Comparison of ENCODE assay signal across 16 mouse cellular contexts in genomic region chr12:99642131-99642895, GRCm38 (mm10).
DNase-seq lines count a peak whose midpoint lies in the region.
"Had no signal": no experiment of that assay in that cellular context is flagged by ENCODE, and none has a peak within 500 bp of the region (broad histone marks: within the 10 kb centered on the region; RNA-seq: fewer than 3 reads in every experiment).

No protein-coding gene starts in this region.

- H3K79me2 ChIP-seq in macrophage (ENCODE audit: inconsistent target), result no peaks in the 10 kb centered on the region

- H3K27me3 ChIP-seq in heart, embryonic 10.5 days (ENCODE audit: insufficient read depth, poor library complexity, severe bottlenecking), result no peaks in the 10 kb centered on the region
- H3K27me3 ChIP-seq: CH12.LX had no signal

- 86% methylated on average over 7 of the region's 7 CpGs for WGBS in heart, embryonic 10.5 days
- WGBS in macrophage (ENCODE audit: missing documents), result 87% methylated on average over 7 of the region's 7 CpGs

- peaks cover 10% of the 10 kb centered on the region for H3K4me1 ChIP-seq in heart, embryonic 10.5 days

- peak; percentile 81 for DNase-seq in heart, adult 11 months
- DNase-seq in heart, embryonic 10.5 days (ENCODE audit: low spot score), result no peak
- DNase-seq in spleen, postnatal 36 days (ENCODE audit: low spot score in 2 of 2), result peak; percentile 67 to 69
- DNase-seq in spleen, postnatal 14 days (ENCODE audit: low spot score in 2 of 2), result no peak
- no peak for DNase-seq in frontal cortex, postnatal 36 days (ENCODE audit: low spot score in 2 of 2)
- DNase-seq in adrenal gland, adult 18-20 months (ENCODE audit: low spot score in 2 of 2), result no peak
- no peak for DNase-seq in right cerebral cortex, postnatal 25 days
- DNase-seq: adrenal gland, adult 8-10 months; cerebellum, postnatal 14 days; heart, postnatal 14 days; kidney, postnatal 10 days; left cerebral cortex, postnatal 4 days had no signal

- peaks cover 17% of the 10 kb centered on the region for H3K9me3 ChIP-seq in heart, embryonic 10.5 days

- H3K36me3 ChIP-seq in heart, embryonic 10.5 days, result 0 out of 2 replicates have a peak, but pooled peaks cover 5% of the 10 kb centered on the region
- H3K36me3 ChIP-seq in macrophage (ENCODE audit: inconsistent target), result no peaks in the 10 kb centered on the region
- H3K36me3 ChIP-seq: forebrain, embryonic 12.5 days had no signal

- no peak overlapping the region for H3K4me3 ChIP-seq in heart, embryonic 10.5 days
- H3K4me3 ChIP-seq in macrophage (ENCODE audit: inconsistent target), result no peak overlapping the region
- H3K4me3 ChIP-seq: forebrain, embryonic 12.5 days; heart, adult 2 months had no signal

- no peak overlapping the region for H3K27ac ChIP-seq in heart, embryonic 10.5 days
- peak overlapping the region; percentile 96 for H3K27ac ChIP-seq in macrophage
- H3K27ac ChIP-seq: forebrain, embryonic 12.5 days; heart, adult 2 months had no signal

Comparison
In these comparisons a context has a peak if more than half of its experiments do, and no peak if none do; other contexts are left out.
1. DNase-seq: peak in heart, adult 11 months (single experiment) and spleen, postnatal 36 days (2 of 2); none in heart, embryonic 10.5 days (single experiment), spleen, postnatal 14 days (0 of 2), frontal cortex, postnatal 36 days (0 of 2), adrenal gland, adult 18-20 months (0 of 2) and right cerebral cortex, postnatal 25 days (single experiment).